Mouse (Mus musculus) small intestine, adult 2 months (tissue): ENCODE results near the gene Gm49383.

Experiments used
- CTCF ChIP-seq: fragments of 200-500 bp; IDR thresholded peaks from 2 replicates; pipeline ENCODE4 v1.5.1; 2012; ENCODE audit warnings: low read depth, mild to moderate bottlenecking, control low read depth, inconsistent platforms, low read length, moderate library complexity, mixed read lengths; ENCODE audit not compliant: insufficient replicate concordance, insufficient read length; ENCODE audit errors: extremely low read depth
- POLR2A ChIP-seq: fragments of 200-500 bp; IDR thresholded peaks from 2 replicates; pipeline ENCODE4 v1.6.1; 2012; ENCODE audit warnings: low read depth, mild to moderate bottlenecking, control low read depth, inconsistent platforms, low read length, moderate library complexity

DNA sequence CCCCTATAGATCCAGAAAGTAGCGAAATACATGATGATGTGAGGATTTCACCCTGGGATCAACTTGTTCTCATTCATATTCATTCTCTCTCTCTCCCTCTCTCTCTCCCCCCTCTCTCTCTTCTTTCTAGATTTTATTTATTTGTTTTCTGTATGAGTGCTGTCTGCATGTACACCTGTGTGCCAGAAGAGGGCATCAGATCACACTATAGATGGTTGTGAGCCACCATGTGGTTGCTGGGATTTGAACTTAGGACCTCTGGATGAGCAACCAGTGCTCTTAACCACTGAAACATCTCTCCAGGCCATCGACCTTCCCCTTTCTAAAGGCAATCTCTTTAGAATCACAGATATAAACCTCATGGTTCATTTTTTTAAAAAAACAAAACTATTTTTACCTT lies 11.6 kb upstream of the Gm49383 start:
- TF ChIP-seq POLR2A (no peak), CTCF (no peak)
